Mouse (Mus musculus) kidney, postnatal 4 days (tissue): ENCODE measurements around the gene Ddn.
A peak's percentile ranks its signal among the peaks of the same experiment; 100 is the strongest.

Source experiments
- DNase-seq, 2 experiments: peaks; one replicate each; pipeline ENCODE4 v3.0.0; 2021; ENCODE audit warnings: mixed read lengths in 2 of 2

Ddn gene

GRCm38 (mm10) chr15:98830736-98831683 is 21.7 kb upstream of the Ddn start, which contains the start of gene Prkag1:
Gene Prkag1 (minus strand): TSS chr15:98831521.
- peak; percentile 98 for DNase-seq

- DNase-seq = no peak
Measured at GRCm38 (mm10) chr15:98827611-98828011, 18.3 kb upstream of the Ddn start.

- peak; percentile 44 to 50 for DNase-seq
Measured at GRCm38 (mm10) chr15:98823434-98823833, 14.1 kb upstream of the Ddn start.

- DNase-seq = no peak
Measured at GRCm38 (mm10) chr15:98822147-98822546, 12.9 kb upstream of the Ddn start.

GRCm38 (mm10) chr15:98821403-98821802 is 12.1 kb upstream of the Ddn start:
- peak; percentile 31 to 43 for DNase-seq

- DNase-seq = no peak
Measured at GRCm38 (mm10) chr15:98820937-98821336, 11.6 kb upstream of the Ddn start.

- DNase-seq = no peak
Measured at GRCm38 (mm10) chr15:98818171-98818570, 8.9 kb upstream of the Ddn start.

GRCm38 (mm10) chr15:98812741-98813424 is 3.6 kb upstream of the Ddn start:
- DNase-seq = peak in 1 of 2 experiments; percentile 33

- DNase-seq = peak in 1 of 2 experiments; percentile 22
Measured at GRCm38 (mm10) chr15:98810212-98810611, 922 bp upstream of the Ddn start.

- no peak for DNase-seq
Measured at GRCm38 (mm10) chr15:98808651-98809134, 597 bp downstream of the Ddn start.

- peak; percentile 48 to 63 for DNase-seq
Measured at GRCm38 (mm10) chr15:98807895-98808650, 1.2 kb downstream of the Ddn start.

- DNase-seq = peak; percentile 43 to 63
Measured at GRCm38 (mm10) chr15:98806809-98807770, 2.2 kb downstream of the Ddn start.

- DNase-seq = peak in 1 of 2 experiments; percentile 18
Measured at GRCm38 (mm10) chr15:98806071-98806808, 3.0 kb downstream of the Ddn start.

GRCm38 (mm10) chr15:98805324-98806040 is 3.8 kb downstream of the Ddn start:
- peak; percentile 87 to 91 for DNase-seq

GRCm38 (mm10) chr15:98804054-98804453 is 5.2 kb downstream of the Ddn start:
- peak; percentile 91 for DNase-seq

- no peak for DNase-seq
Measured at GRCm38 (mm10) chr15:98802926-98803325, 6.4 kb downstream of the Ddn start.

- DNase-seq = peak; percentile 93 to 94
Measured at GRCm38 (mm10) chr15:98799396-98799795, 9.9 kb downstream of the Ddn start.

GRCm38 (mm10) chr15:98798903-98799302 is 10.4 kb downstream of the Ddn start:
- no peak for DNase-seq

GRCm38 (mm10) chr15:98797835-98798492 is 11.3 kb downstream of the Ddn start:
- DNase-seq = no peak
